Mouse (Mus musculus) liver, postnatal 0 days (tissue): Measurements from ENCODE around the gene Kcnj6.

Experiments
- CTCF ChIP-seq: sonication (generic); IDR thresholded peaks from 2 replicates; pipeline ENCODE4 v1.5.1; 2016; ENCODE audit warnings: antibody characterized with exemption, low read depth
- EP300 ChIP-seq: IDR thresholded peaks from 2 replicates; pipeline ENCODE4 v1.6.1; 2016; ENCODE audit warnings: antibody characterized with exemption, low read depth, mild to moderate bottlenecking

- TF ChIP-seq CTCF, result no peak
- no peak for TF ChIP-seq EP300
Measured at GRCm38 (mm10) chr16:94866300-94866956, 131.1 kb downstream of the Kcnj6 start.
